In the genomic region with DNA sequence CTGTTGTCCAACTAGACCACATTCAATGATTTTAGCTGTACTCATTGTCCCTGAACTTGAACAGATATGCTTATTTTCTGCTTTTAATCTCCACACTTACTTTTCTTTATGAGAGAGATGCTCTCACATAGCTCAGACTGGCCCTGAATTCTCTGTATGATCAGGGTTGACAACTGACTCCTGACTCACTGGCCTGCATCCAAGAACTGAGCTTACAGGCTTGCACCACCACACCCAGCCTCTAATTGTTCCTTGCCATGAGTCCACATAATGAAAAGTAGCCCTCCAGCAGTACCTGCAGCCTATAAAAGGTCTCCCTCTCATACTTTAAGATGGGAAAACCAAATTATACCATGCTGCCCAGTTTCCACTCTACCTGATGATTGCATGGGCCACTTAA, we compare ENCODE assay signal across 11 mouse cellular contexts. TPM values are rescaled to one million over a fixed set of nuclear protein-coding genes. Genes with fewer than 3 reads are reported as not detected.
DNase-seq lines count a peak whose midpoint lies in the region; ATAC-seq and TF ChIP-seq lines count a peak whose summit lies in the region.
"Had no signal": no experiment of that assay in that cellular context is flagged by ENCODE, and none has a peak within 500 bp of the region (broad histone marks: within the 10 kb centered on the region; RNA-seq: fewer than 3 reads in every experiment).

No protein-coding gene starts in this region.

- ATAC-seq in heart, embryonic 13.5 days (ENCODE audit: extremely low read depth, insufficient number of reproducible peaks, low FRiP score, low TSS enrichment), result no peak
- peak; percentile 77 for ATAC-seq in megakaryocyte-erythroid progenitor cell, adult 5-6 weeks (replicated peaks; ENCODE audit: low FRiP score, low TSS enrichment, poor library complexity, severe bottlenecking)
- ATAC-seq: CD4-positive, CD25-positive, alpha-beta regulatory T cell, adult 4 months had no signal

- no peak overlapping the region; the same call in 1 of the 2 replicates for H3K4me2 ChIP-seq in heart, embryonic 13.5 days

- TF ChIP-seq POLR2A in brain, embryonic 14.5 days (IDR thresholded peaks at IDR 0.05; ENCODE audit: borderline replicate concordance, extremely low read depth, insufficient read depth, insufficient read length, poor library complexity, severe bottlenecking), result no peak

- no peak overlapping the region for H3K4me3 ChIP-seq in heart, embryonic 13.5 days
- no peak overlapping the region for H3K4me3 ChIP-seq in heart, embryonic 10.5 days
- H3K4me3 ChIP-seq: megakaryocyte, embryonic 14.5 days had no signal

- H3K27me3 ChIP-seq in heart, embryonic 13.5 days (replicated peaks), result no peaks in the 10 kb centered on the region
- no peaks in the 10 kb centered on the region for H3K27me3 ChIP-seq in heart, embryonic 10.5 days (ENCODE audit: insufficient read depth, poor library complexity, severe bottlenecking)
- H3K27me3 ChIP-seq: megakaryocyte, embryonic 14.5 days had no signal

- no peaks in the 10 kb centered on the region for H3K9me3 ChIP-seq in heart, embryonic 13.5 days
- H3K9me3 ChIP-seq in heart, embryonic 10.5 days, result no peaks in the 10 kb centered on the region

- no peak for TF ChIP-seq CTCF in brain, embryonic 14.5 days (IDR thresholded peaks at IDR 0.05; ENCODE audit: borderline replicate concordance, extremely low read depth, insufficient read depth, insufficient read length)

- peak overlapping the region; percentile 88 for H3K27ac ChIP-seq in heart, embryonic 13.5 days (replicated peaks)
- no peak overlapping the region for H3K27ac ChIP-seq in heart, embryonic 10.5 days
- H3K27ac ChIP-seq: kidney, postnatal 0 days had no signal

- H3K4me1 ChIP-seq in heart, embryonic 13.5 days, result peaks cover 30% of the 10 kb centered on the region
- H3K4me1 ChIP-seq in heart, embryonic 10.5 days, result peaks cover 13% of the 10 kb centered on the region; the same call in 1 of the 2 replicates

- no peak overlapping the region for H3K9ac ChIP-seq in heart, embryonic 13.5 days

- no peak for DNase-seq in heart, embryonic 10.5 days (ENCODE audit: low spot score)
- DNase-seq in kidney, postnatal 14 days, result peak; percentile 34
- no peak for DNase-seq in kidney, adult 9 months
- DNase-seq in brain, embryonic 14.5 days (ENCODE audit: low read depth), result peak; percentile 19
- no peak for DNase-seq in natural killer cell, adult 2 months (ENCODE audit: low spot score in 2 of 2)
- DNase-seq: cerebellum, adult 9-10 months had no signal

- H3K36me3 ChIP-seq in heart, embryonic 13.5 days, result no peaks in the 10 kb centered on the region
- no peaks in the 10 kb centered on the region for H3K36me3 ChIP-seq in heart, embryonic 10.5 days

RNA-seq across cellular contexts. Expression of a gene that starts 21.7 kb away (rescaled TPM):
- 50.6 and 52.6 TPM in 2 replicates for polyA plus RNA-seq in heart, embryonic 13.5 days (2015; fragmentation: Nextera tagmentation; extraction: Ambion mirVana)
- 69.6 and 80.0 TPM in 2 replicates for polyA plus RNA-seq in heart, embryonic 10.5 days (2016; fragmentation: Nextera tagmentation; extraction: Ambion mirVana)
- polyA plus RNA-seq in brain, embryonic 14.5 days (2012; rRNA removed), result 53.5 and 59.4 TPM in 2 replicates
- 121 and 126 TPM in 2 replicates for total RNA-seq in megakaryocyte-erythroid progenitor cell, adult 5-6 weeks (2014; fragmentation: Nextera tagmentation)
- 174 and 179 TPM in 2 replicates for total RNA-seq in megakaryocyte-erythroid progenitor cell, adult 5-6 weeks (2017)

Comparison
In these comparisons a context has a peak if more than half of its experiments do, and no peak if none do; other contexts are left out.
1. DNase-seq: peak in kidney, postnatal 14 days (single experiment) and brain, embryonic 14.5 days (single experiment); none in heart, embryonic 10.5 days (single experiment), kidney, adult 9 months (single experiment) and natural killer cell, adult 2 months (0 of 2).